Mouse (Mus musculus) liver, adult 2 months (tissue): ENCODE measurements at regions not wholly inside any gene's neighbourhood (a gene's known extent, or its start where the extent isn't known, plus 50 kb on each side); places are given as distances from the start of the nearest gene placed in this dataset.

Source experiments
- CTCF ChIP-seq: fragments of 200-500 bp; IDR thresholded peaks from 2 replicates; pipeline ENCODE4 v1.5.1; 2011; ENCODE audit warnings: low read depth, low read length, control low read depth
- POLR2A ChIP-seq: fragments of 200-500 bp; IDR thresholded peaks from 2 replicates; pipeline ENCODE4 v1.6.1; 2011; ENCODE audit warnings: low read length, control low read depth; ENCODE audit not compliant: insufficient read depth; ENCODE audit errors: extremely low read depth

GRCm38 (mm10) chr9:61227492-61228229, 144.5 kb upstream of the Tle3 start:
- no peak for TF ChIP-seq CTCF
- TF ChIP-seq POLR2A = no peak
